Mouse (Mus musculus) ES-Bruce4 (cell line): ENCODE data around the gene Wwc2.

ENCODE experiments used
- CTCF ChIP-seq: IDR thresholded peaks from one replicate; pipeline ENCODE4 v1.8.1; 2011; ENCODE audit warnings: low read depth, low read length
- EP300 ChIP-seq: IDR thresholded peaks from 2 replicates; pipeline ENCODE4 v1.6.1; 2011; ENCODE audit warnings: low read depth, low read length; ENCODE audit not compliant: insufficient read depth
- POLR2A ChIP-seq: IDR thresholded peaks from one replicate; pipeline ENCODE4 v1.8.1; 2011; ENCODE audit warnings: low read length; ENCODE audit not compliant: insufficient read depth

- TF ChIP-seq CTCF (no peak), POLR2A (no peak), EP300 (no peak)
Measured at GRCm38 (mm10) chr8:47909681-47910080, 81.0 kb downstream of the Wwc2 start.
